Mouse (Mus musculus): ENCODE data around the gene Tfap2b. TPM values are rescaled to one million over a fixed set of nuclear protein-coding genes. Genes with fewer than 3 reads are reported as not detected.

Tfap2b gene
- polyA plus RNA-seq, 1 experiment from 2014 or later: 22.9 TPM

- Histone ChIP-seq H3K27me3 (ENCODE audit: control insufficient read depth, insufficient read depth, low read length) (peaks cover 53% of the 10 kb centered on the region), H3K36me3 (replicated peaks; ENCODE audit: control insufficient read depth, insufficient read depth, low read depth, low read length) (no peaks in the 10 kb centered on the region), H3K4me3 (ENCODE audit: low read depth, low read length) (no peak overlapping the region), H3K4me2 (ENCODE audit: low read depth, low read length) (no peak overlapping the region), H3K27ac (replicated peaks; ENCODE audit: low read depth, low read length) (no peak overlapping the region), H3K9me3 (replicated peaks; ENCODE audit: control insufficient read depth, low read length) (no peaks in the 10 kb centered on the region), H3K9ac (replicated peaks; ENCODE audit: low read length) (no peak overlapping the region; the same call in 1 of the 2 replicates), H3K4me1 (ENCODE audit: control insufficient read depth, insufficient read depth, low read length) (no peaks in the 10 kb centered on the region)
- ATAC-seq (replicated peaks; ENCODE audit: insufficient number of reproducible peaks, low FRiP score, low TSS enrichment, low read depth) (no peak), DNase-seq (ENCODE audit: low spot score) (peak; percentile 6)
- 17% methylated on average over 7 of the region's 7 CpGs for WGBS
These were observed 9.5 kb downstream of the Tfap2b start for GRCm38 (mm10) chr1:19218221-19218620.

- ATAC-seq (replicated peaks; ENCODE audit: insufficient number of reproducible peaks, low FRiP score, low TSS enrichment, low read depth): no peak
- Histone ChIP-seq H3K27me3 (ENCODE audit: control insufficient read depth, insufficient read depth, low read length) (peaks cover 44% of the 10 kb centered on the region), H3K4me1 (ENCODE audit: control insufficient read depth, insufficient read depth, low read length) (no peaks in the 10 kb centered on the region), H3K4me3 (ENCODE audit: low read depth, low read length) (no peak overlapping the region), H3K27ac (replicated peaks; ENCODE audit: low read depth, low read length) (no peak overlapping the region), H3K36me3 (replicated peaks; ENCODE audit: control insufficient read depth, insufficient read depth, low read depth, low read length) (no peaks in the 10 kb centered on the region), H3K4me2 (ENCODE audit: low read depth, low read length) (no peak overlapping the region), H3K9me3 (replicated peaks; ENCODE audit: control insufficient read depth, low read length) (no peaks in the 10 kb centered on the region), H3K9ac (replicated peaks; ENCODE audit: low read length) (no peak overlapping the region)
- DNase-seq (ENCODE audit: low spot score): peak; percentile 0
These were observed 10.7 kb downstream of the Tfap2b start for GRCm38 (mm10) chr1:19219381-19219780.

GRCm38 (mm10) chr1:19220564-19220963 is 11.8 kb downstream of the Tfap2b start:
- Histone ChIP-seq H3K27me3 (ENCODE audit: control insufficient read depth, insufficient read depth, low read length) (peaks cover 39% of the 10 kb centered on the region), H3K4me2 (ENCODE audit: low read depth, low read length) (no peak overlapping the region), H3K9me3 (replicated peaks; ENCODE audit: control insufficient read depth, low read length) (no peaks in the 10 kb centered on the region), H3K4me1 (ENCODE audit: control insufficient read depth, insufficient read depth, low read length) (no peaks in the 10 kb centered on the region), H3K4me3 (ENCODE audit: low read depth, low read length) (no peak overlapping the region), H3K9ac (replicated peaks; ENCODE audit: low read length) (no peak overlapping the region), H3K36me3 (replicated peaks; ENCODE audit: control insufficient read depth, insufficient read depth, low read depth, low read length) (no peaks in the 10 kb centered on the region), H3K27ac (replicated peaks; ENCODE audit: low read depth, low read length) (no peak overlapping the region)
- ATAC-seq (replicated peaks; ENCODE audit: insufficient number of reproducible peaks, low FRiP score, low TSS enrichment, low read depth) (no peak), DNase-seq (ENCODE audit: low spot score) (peak; percentile 8)
- WGBS: 17% methylated on average over 1 of the region's 1 CpGs

- Histone ChIP-seq H3K4me1 (ENCODE audit: control insufficient read depth, insufficient read depth, low read length) (no peaks in the 10 kb centered on the region), H3K27ac (replicated peaks; ENCODE audit: low read depth, low read length) (no peak overlapping the region), H3K27me3 (ENCODE audit: control insufficient read depth, insufficient read depth, low read length) (peaks cover 38% of the 10 kb centered on the region), H3K36me3 (replicated peaks; ENCODE audit: control insufficient read depth, insufficient read depth, low read depth, low read length) (no peaks in the 10 kb centered on the region), H3K9me3 (replicated peaks; ENCODE audit: control insufficient read depth, low read length) (no peaks in the 10 kb centered on the region), H3K9ac (replicated peaks; ENCODE audit: low read length) (no peak overlapping the region), H3K4me3 (ENCODE audit: low read depth, low read length) (no peak overlapping the region), H3K4me2 (ENCODE audit: low read depth, low read length) (no peak overlapping the region)
- ATAC-seq (replicated peaks; ENCODE audit: insufficient number of reproducible peaks, low FRiP score, low TSS enrichment, low read depth): no peak
- peak; percentile 2 for DNase-seq (ENCODE audit: low spot score)
- 0% methylated on average over 7 of the region's 7 CpGs for WGBS
These were observed 12.9 kb downstream of the Tfap2b start for GRCm38 (mm10) chr1:19221601-19222000.

- 35% methylated on average over 8 of the region's 8 CpGs for WGBS
- H3K9ac ChIP-seq (replicated peaks; ENCODE audit: low read length): no peak overlapping the region
- H3K4me2 ChIP-seq (ENCODE audit: low read depth, low read length): no peak overlapping the region
- H3K27ac ChIP-seq (replicated peaks; ENCODE audit: low read depth, low read length): no peak overlapping the region
- no peak overlapping the region for H3K4me3 ChIP-seq (ENCODE audit: low read depth, low read length)
- no peaks in the 10 kb centered on the region for H3K36me3 ChIP-seq (replicated peaks; ENCODE audit: control insufficient read depth, insufficient read depth, low read depth, low read length)
- H3K4me1 ChIP-seq (ENCODE audit: control insufficient read depth, insufficient read depth, low read length): no peaks in the 10 kb centered on the region
- 0 out of 2 replicates have a peak, but pooled peaks have one; percentile 27 for ATAC-seq (replicated peaks; ENCODE audit: insufficient number of reproducible peaks, low FRiP score, low TSS enrichment, low read depth)
- H3K9me3 ChIP-seq (replicated peaks; ENCODE audit: control insufficient read depth, low read length): no peaks in the 10 kb centered on the region
- H3K27me3 ChIP-seq (ENCODE audit: control insufficient read depth, insufficient read depth, low read length): peaks cover 26% of the 10 kb centered on the region
- DNase-seq (ENCODE audit: low spot score): peak; percentile 1
These were observed 18.0 kb downstream of the Tfap2b start for GRCm38 (mm10) chr1:19226699-19227098.

GRCm38 (mm10) chr1:19230926-19231573 is 22.3 kb downstream of the Tfap2b start:
- H3K27me3 ChIP-seq (ENCODE audit: control insufficient read depth, insufficient read depth, low read length): peaks cover 37% of the 10 kb centered on the region
- H3K4me3 ChIP-seq (ENCODE audit: low read depth, low read length): no peak overlapping the region
- no peaks in the 10 kb centered on the region for H3K4me1 ChIP-seq (ENCODE audit: control insufficient read depth, insufficient read depth, low read length)
- no peaks in the 10 kb centered on the region for H3K36me3 ChIP-seq (replicated peaks; ENCODE audit: control insufficient read depth, insufficient read depth, low read depth, low read length)
- H3K9ac ChIP-seq (replicated peaks; ENCODE audit: low read length): no peak overlapping the region
- no peaks in the 10 kb centered on the region for H3K9me3 ChIP-seq (replicated peaks; ENCODE audit: control insufficient read depth, low read length)
- 23% methylated on average over 16 of the region's 16 CpGs for WGBS
- ATAC-seq (replicated peaks; ENCODE audit: insufficient number of reproducible peaks, low FRiP score, low TSS enrichment, low read depth): no peak
- no peak overlapping the region for H3K4me2 ChIP-seq (ENCODE audit: low read depth, low read length)
- H3K27ac ChIP-seq (replicated peaks; ENCODE audit: low read depth, low read length): no peak overlapping the region
- no peak for DNase-seq (ENCODE audit: low spot score)

GRCm38 (mm10) chr1:19231574-19232080 is 22.9 kb downstream of the Tfap2b start:
- no peak overlapping the region for H3K27ac ChIP-seq (replicated peaks; ENCODE audit: low read depth, low read length)
- no peak overlapping the region for H3K9ac ChIP-seq (replicated peaks; ENCODE audit: low read length)
- H3K4me2 ChIP-seq (ENCODE audit: low read depth, low read length): no peak overlapping the region
- no peaks in the 10 kb centered on the region for H3K4me1 ChIP-seq (ENCODE audit: control insufficient read depth, insufficient read depth, low read length)
- no peak overlapping the region for H3K4me3 ChIP-seq (ENCODE audit: low read depth, low read length)
- H3K27me3 ChIP-seq (ENCODE audit: control insufficient read depth, insufficient read depth, low read length): peaks cover 39% of the 10 kb centered on the region
- no peaks in the 10 kb centered on the region for H3K36me3 ChIP-seq (replicated peaks; ENCODE audit: control insufficient read depth, insufficient read depth, low read depth, low read length)
- DNase-seq (ENCODE audit: low spot score) (no peak), ATAC-seq (replicated peaks; ENCODE audit: insufficient number of reproducible peaks, low FRiP score, low TSS enrichment, low read depth) (no peak)
- 15% methylated on average over 16 of the region's 16 CpGs for WGBS
- H3K9me3 ChIP-seq (replicated peaks; ENCODE audit: control insufficient read depth, low read length): no peaks in the 10 kb centered on the region

GRCm38 (mm10) chr1:19232743-19233142 is 24.0 kb downstream of the Tfap2b start:
- Histone ChIP-seq H3K27me3 (ENCODE audit: control insufficient read depth, insufficient read depth, low read length) (peaks cover 47% of the 10 kb centered on the region), H3K9me3 (replicated peaks; ENCODE audit: control insufficient read depth, low read length) (no peaks in the 10 kb centered on the region), H3K4me1 (ENCODE audit: control insufficient read depth, insufficient read depth, low read length) (no peaks in the 10 kb centered on the region), H3K36me3 (replicated peaks; ENCODE audit: control insufficient read depth, insufficient read depth, low read depth, low read length) (no peaks in the 10 kb centered on the region), H3K4me2 (ENCODE audit: low read depth, low read length) (no peak overlapping the region), H3K4me3 (ENCODE audit: low read depth, low read length) (no peak overlapping the region), H3K27ac (replicated peaks; ENCODE audit: low read depth, low read length) (no peak overlapping the region), H3K9ac (replicated peaks; ENCODE audit: low read length) (no peak overlapping the region)
- DNase-seq (ENCODE audit: low spot score) (no peak), ATAC-seq (replicated peaks; ENCODE audit: insufficient number of reproducible peaks, low FRiP score, low TSS enrichment, low read depth) (no peak)
- 13% methylated on average over 1 of the region's 1 CpGs for WGBS
